Mouse (Mus musculus) embryonic stem cell, embryonic (primary cell): ENCODE data around the gene Efhc1.

Experiments used
- CTCF ChIA-PET, 4 experiments: fragments of 300-600 bp in 2 of 4; fragments of 350-600 bp in 2 of 4; sonication (Branson Sonifier 250); formaldehyde crosslinking; loops; one replicate each; lab custom pipeline; 2022; ENCODE audit warnings: inconsistent platforms in 2 of 4; lab: Charles Lee
- POLR2A ChIA-PET, 4 experiments: fragments of 300-600 bp in 2 of 4; fragments of 350-600 bp in 2 of 4; sonication (Branson Sonifier 250); formaldehyde crosslinking; loops; one replicate each; lab custom pipeline; 2022; ENCODE audit warnings: antibody characterized with exemption in 4 of 4, inconsistent platforms in 1 of 4; lab: Charles Lee

Efhc1 gene

GRCm38 (mm10) chr1:20989461-20990083 lies 38.1 kb downstream of the Efhc1 start:
- POLR2A ChIA-PET, result no interaction called here
- CTCF ChIA-PET, result interaction anchor here in 1 of 4 experiments (1.1 kb wide), 1 partner anchor 228 kb away, joined by 3 read pairs; no protein-coding TSS in a partner anchor

GRCm38 (mm10) chr1:20993690-20994089 lies 42.3 kb downstream of the Efhc1 start:
- ChIA-PET CTCF (no interaction called here), POLR2A (interaction anchor here in 1 of 4 experiments (0.6 kb wide), 1 partner anchor 231 kb away, joined by 3 read pairs; no protein-coding TSS in a partner anchor)

- POLR2A ChIA-PET, result interaction anchor here in 1 of 4 experiments (0.6 kb wide), 1 partner anchor 1313 kb away, joined by 3 read pairs; no protein-coding TSS in a partner anchor
- CTCF ChIA-PET, result no interaction called here
Measured at GRCm38 (mm10) chr1:20994338-20994737, 42.9 kb downstream of the Efhc1 start.

DNA sequence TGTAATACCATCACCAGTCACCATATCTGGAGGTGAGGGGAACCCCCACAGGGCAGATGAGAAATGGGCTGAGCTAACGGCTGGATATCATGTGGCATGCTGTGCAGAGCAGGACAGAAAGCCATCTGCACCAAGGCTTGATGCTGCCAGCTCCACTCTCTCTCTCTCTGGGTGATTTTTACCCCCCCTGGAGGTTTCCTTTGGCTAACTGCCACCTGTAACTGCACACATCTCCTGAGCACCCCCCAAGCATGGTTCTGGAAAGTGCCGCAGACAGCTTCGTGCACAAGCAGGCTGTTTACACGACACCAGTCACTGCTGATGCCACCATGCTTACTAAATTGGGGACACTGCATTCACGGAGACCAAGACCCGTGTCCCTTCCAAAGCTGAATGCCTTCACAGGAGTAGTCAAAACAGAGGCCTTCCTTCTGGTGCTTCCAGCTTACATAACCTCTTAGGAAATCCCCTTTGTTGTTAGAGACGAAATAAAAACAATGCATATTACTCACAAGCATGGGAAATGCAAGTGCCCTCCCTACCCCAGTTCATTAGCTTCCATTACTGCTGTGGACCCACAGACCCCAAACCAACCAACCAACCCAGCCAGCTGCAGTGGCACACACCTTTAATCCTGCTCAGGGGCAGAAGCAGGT lies 44.0 kb downstream of the Efhc1 start:
- ChIA-PET CTCF (interaction anchor here in 2 of 4 experiments (0.6 to 0.7 kb wide), 3 partner anchors 12 to 349 kb away, joined by 3 to 5 read pairs (median 3); no protein-coding TSS in a partner anchor), POLR2A (interaction anchor here in 3 of 4 experiments (0.6 kb wide), 3 partner anchors 34 to 1314 kb away, joined by 3 read pairs; no protein-coding TSS in a partner anchor)

GRCm38 (mm10) chr1:20996603-20997327 lies 45.3 kb downstream of the Efhc1 start:
- POLR2A ChIA-PET, result interaction anchor here in 2 of 4 experiments (0.6 to 0.8 kb wide), 4 partner anchors 12 to 77 kb away, joined by 3 to 4 read pairs (median 3); no protein-coding TSS in a partner anchor
- CTCF ChIA-PET, result interaction anchor here in 3 of 4 experiments (0.6 to 0.7 kb wide), 5 partner anchors 32 to 565 kb away, joined by 3 to 7 read pairs (median 4); no protein-coding TSS in a partner anchor

DNA sequence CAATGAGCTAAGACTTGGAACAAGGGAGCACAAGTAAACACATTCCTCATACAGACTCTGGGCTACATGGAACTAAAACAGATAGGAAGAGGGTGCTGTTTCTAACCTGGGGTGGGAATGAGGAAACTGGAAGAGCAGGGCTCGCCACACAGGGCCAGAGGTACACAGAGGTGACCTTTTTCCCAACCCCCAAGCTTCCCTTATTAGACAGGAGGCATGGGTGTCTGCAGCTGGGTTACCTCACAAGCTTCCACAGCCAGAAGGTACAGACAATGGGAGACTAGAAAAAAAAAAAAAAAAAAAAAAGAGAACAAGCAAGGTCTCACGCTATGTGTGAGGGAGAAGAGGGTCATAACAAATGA lies 45.9 kb downstream of the Efhc1 start:
- POLR2A ChIA-PET, result interaction anchor here in 3 of 4 experiments (0.6 to 0.8 kb wide), 5 partner anchors 13 to 77 kb away, joined by 3 to 4 read pairs (median 3); no protein-coding TSS in a partner anchor
- CTCF ChIA-PET, result interaction anchor here in 3 of 4 experiments (0.6 to 0.8 kb wide), 6 partner anchors 32 to 566 kb away, joined by 3 to 7 read pairs (median 4); partner anchors contain the start of gene Tmem14a (in 1 of the 3)

DNA sequence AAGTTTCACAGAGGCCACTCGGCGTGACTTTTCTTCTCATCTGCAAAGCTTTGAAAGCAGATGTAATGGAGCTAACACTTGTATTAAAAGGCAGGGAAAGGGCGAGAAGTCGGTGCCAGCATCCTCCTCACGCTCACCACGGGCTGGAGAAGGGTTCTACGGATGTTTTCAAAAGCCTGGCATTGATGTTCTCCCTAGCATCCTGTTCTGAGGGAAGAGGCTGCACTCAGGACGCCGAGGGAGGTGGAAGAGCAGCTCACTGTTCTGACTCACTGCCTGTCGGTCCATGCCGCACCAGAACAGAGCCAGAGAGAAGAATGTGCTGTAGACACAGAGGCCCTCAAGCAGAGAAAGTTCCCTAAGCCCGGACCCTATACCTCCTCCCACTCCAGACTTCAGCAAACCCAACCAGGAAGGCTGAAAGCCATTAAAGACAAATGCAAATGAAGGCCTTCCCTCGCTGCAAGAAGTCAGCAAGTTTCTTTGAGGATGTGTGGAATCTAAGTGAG lies 46.5 kb downstream of the Efhc1 start:
- CTCF ChIA-PET, result interaction anchor here in 1 of 4 experiments (0.8 kb wide), 1 partner anchor 220 kb away, joined by 3 read pairs; the partner anchor contains the start of gene Tmem14a
- POLR2A ChIA-PET, result interaction anchor here in 2 of 4 experiments (0.6 to 0.8 kb wide), 3 partner anchors 14 to 17 kb away, joined by 3 read pairs; no protein-coding TSS in a partner anchor

DNA sequence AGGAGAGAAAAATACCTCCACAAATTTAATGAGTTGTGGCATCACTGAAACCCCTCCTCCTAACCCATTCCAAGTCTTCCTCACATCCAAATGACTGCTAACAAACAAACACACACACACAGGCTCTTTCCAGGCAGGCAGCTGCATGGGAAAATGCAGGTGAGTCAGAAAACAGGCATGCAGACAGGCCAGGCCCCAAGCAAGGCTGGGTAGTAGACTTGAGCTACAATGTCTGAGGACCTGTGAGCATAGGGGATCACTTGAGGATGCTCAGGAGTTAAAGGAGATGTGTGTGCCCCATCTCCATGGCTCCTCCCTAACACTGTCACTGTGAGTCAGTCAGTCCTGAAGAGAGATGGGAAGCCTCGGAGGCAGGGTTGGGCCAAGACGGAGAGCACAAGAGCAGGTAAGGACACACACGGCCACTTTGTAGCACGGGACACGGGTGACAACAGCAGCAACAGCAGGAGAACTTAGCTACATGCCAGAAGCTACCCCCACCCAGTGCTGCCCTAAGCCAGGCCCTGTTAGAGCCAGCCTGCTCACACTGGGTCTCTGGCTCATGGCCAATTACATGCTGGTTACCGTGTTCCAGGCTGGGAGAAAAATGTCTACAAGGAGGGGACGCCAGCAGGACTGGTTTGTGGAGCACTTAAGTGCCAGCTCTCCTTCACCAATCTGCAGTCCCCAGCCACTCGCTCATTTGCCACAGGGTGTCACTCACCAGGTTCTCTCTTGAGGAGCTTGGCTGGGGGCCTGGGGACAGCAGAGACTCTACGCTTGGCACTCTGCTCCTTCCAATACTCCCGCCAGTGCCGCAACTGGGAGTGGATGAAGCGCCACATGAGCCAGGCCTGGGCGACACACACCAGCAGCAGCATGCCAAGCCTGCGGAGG lies 51.1 kb downstream of the Efhc1 start:
- POLR2A ChIA-PET, result interaction anchor here in 2 of 4 experiments (0.7 to 0.8 kb wide), 2 partner anchors 12 to 13 kb away, joined by 3 read pairs; no protein-coding TSS in a partner anchor
- CTCF ChIA-PET, result no interaction called here

DNA sequence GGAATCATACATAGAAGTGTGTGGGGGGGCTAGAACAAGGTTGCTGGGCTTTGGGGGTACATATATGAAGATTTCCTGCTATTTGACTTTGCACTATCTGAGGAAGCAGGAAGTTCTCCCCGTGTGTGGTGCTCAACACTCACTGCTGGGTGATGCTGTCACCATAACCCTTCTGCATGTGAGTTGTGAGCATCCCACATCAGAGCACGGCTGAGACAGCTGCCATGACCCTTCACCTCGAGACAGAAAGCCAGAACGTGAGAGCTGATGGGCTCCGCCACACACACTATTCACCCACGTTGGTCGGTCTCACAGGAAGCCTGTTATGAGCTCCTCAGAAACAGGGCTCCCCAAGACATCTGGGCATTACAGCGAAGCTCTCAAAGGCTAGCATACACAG lies 53.2 kb downstream of the Efhc1 start:
- ChIA-PET POLR2A (no interaction called here), CTCF (no interaction called here)

- ChIA-PET POLR2A (no interaction called here), CTCF (no interaction called here)
Measured at GRCm38 (mm10) chr1:21006775-21007174, 55.3 kb downstream of the Efhc1 start.

GRCm38 (mm10) chr1:21007941-21008701 lies 56.7 kb downstream of the Efhc1 start:
- ChIA-PET CTCF (interaction anchor here in 3 of 4 experiments (0.6 to 1.1 kb wide), 3 partner anchors 69 kb away, joined by 3 to 4 read pairs (median 3); no protein-coding TSS in a partner anchor), POLR2A (interaction anchor here in 3 of 4 experiments (0.6 to 1.1 kb wide), 3 partner anchors 59 to 911 kb away, joined by 3 read pairs; no protein-coding TSS in a partner anchor)

DNA sequence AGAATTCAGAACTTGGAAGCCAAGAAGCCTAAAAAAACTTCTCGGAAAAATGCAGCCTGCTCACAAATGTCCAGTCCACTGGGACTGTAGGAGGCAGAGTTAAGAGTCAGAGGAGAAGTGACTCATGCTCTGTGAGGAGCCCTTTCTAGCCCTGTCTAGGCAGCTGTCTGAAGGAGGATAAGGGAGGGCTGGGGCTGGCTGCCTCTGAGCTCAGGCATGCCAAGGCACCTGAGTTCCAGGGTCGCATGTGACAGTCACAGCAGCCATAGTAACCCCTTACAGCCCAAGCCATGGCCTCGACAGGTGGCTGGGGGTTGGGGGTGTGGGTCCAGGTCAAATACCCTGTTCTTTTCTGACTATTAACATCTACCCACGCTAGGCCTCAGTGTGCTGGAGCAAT lies 57.5 kb downstream of the Efhc1 start:
- POLR2A ChIA-PET, result no interaction called here
- CTCF ChIA-PET, result interaction anchor here in 2 of 4 experiments (0.6 to 1.1 kb wide), 2 partner anchors 70 kb away, joined by 3 to 4 read pairs; no protein-coding TSS in a partner anchor

DNA sequence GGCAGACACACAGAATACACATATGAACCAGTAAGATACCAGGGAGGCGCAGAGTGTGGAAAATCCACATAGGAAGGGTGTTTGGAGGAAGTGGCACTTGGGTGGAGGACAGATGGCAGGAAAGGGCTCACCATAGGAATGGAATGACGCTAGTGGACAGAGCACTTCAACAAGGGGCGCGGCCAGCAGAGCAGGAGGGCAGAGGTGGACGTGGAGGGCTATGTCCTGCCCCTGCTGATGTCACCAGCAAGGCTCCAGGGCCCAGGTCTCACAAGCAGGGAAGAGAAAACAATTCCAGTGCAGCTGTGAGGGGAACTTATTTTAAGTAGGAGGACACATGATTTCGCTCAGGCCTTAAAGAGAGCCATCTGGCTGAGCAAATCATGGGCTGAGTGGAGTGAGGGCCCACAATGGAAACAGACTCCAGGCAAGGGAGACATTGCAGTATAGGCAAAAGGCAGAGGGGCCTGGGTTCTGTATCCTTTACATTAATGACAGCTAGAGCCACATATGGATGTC lies 58.9 kb downstream of the Efhc1 start:
- ChIA-PET POLR2A (no interaction called here), CTCF (no interaction called here)

GRCm38 (mm10) chr1:21014463-21014862 lies 63.0 kb downstream of the Efhc1 start:
- POLR2A ChIA-PET, result interaction anchor here in 2 of 4 experiments (0.6 to 0.8 kb wide), 2 partner anchors 12 to 38 kb away, joined by 3 read pairs; no protein-coding TSS in a partner anchor
- CTCF ChIA-PET, result no interaction called here

DNA sequence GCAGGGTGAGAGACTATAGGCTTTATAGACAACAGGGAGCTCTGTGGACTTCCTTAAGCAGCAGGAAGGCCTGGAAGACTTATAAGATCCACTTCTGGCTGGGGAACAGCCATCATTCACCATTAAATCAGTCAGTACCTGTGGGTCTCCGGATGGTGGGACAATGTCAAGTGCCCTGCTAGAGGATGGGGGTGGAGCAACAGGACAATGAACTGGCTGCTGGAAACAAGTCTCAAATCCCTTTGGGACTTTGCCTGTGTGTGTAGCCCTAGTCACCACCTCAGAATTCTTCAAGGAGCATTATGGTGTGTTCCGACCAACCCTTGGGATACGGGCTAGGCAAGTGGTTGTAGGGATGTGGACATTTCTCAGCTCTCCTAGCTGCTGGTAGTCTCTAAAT lies 71.7 kb downstream of the Efhc1 start:
- ChIA-PET CTCF (no interaction called here), POLR2A (no interaction called here)

- ChIA-PET CTCF (no interaction called here), POLR2A (interaction anchor here in 1 of 4 experiments (0.6 kb wide), 1 partner anchor 66 kb away, joined by 4 read pairs; no protein-coding TSS in a partner anchor)
Measured at GRCm38 (mm10) chr1:21025203-21025602, 73.8 kb downstream of the Efhc1 start.
